Mouse (Mus musculus): ENCODE measurements around the gene Capn9.

Gene Capn9

GRCm38 (mm10) chr8:124575811-124576210 is at the start of gene Capn9:
Gene Capn9 (plus strand): TSS chr8:124576111.
- no peak for DNase-seq (ENCODE audit: low spot score)

DNA sequence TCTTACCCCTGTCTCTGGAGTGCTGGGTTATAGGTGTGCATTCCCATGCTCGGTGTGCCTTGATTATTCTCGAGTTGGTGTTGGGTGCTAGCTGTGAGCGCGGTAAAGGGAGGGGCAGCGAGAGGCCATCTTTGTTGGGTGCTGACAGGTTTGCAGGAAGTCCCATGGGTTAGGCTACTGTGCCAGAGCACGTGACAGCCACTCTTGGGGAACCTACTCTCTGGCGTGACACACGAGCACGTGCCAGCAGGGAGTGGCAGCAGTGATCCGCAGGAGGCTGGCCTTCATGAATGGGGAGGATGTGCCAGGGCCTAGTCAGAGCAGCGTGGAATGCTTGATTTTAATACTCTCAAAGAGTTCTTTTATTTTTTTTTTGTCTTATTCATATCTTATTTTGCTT is 49.6 kb upstream of the Capn9 start:
- DNase-seq (ENCODE audit: low spot score), result no peak

GRCm38 (mm10) chr8:124530076-124530475 is 45.8 kb upstream of the Capn9 start:
- no peak for DNase-seq (ENCODE audit: low spot score)

- DNase-seq (ENCODE audit: low spot score), result no peak
Measured at GRCm38 (mm10) chr8:124530556-124530955, 45.4 kb upstream of the Capn9 start.

DNA sequence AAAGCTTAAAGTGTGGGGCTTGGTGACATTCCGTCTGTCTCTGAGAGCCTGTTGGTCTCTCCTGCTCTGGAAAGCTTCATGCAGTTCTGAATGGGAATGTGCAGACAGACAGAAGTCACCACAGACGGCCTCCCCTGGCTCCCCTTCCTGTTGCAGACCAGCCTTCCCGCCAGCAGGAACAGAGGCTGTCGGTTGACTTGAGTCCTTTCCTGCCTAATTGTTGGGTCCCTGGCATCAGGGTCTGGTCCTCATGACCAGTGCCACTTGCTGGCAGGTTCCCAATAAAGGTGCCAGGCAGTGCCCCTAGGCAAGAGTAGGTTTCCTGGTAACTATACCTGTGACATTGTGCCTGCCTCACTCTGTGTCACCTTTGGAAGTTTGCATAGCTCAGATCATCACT is 44.9 kb upstream of the Capn9 start:
- DNase-seq (ENCODE audit: low spot score), result no peak

- DNase-seq (ENCODE audit: low spot score), result peak; percentile 44
Measured at GRCm38 (mm10) chr8:124532626-124533025, 43.3 kb upstream of the Capn9 start.

GRCm38 (mm10) chr8:124535451-124535850 is 40.5 kb upstream of the Capn9 start:
- no peak for DNase-seq (ENCODE audit: low spot score)

DNA sequence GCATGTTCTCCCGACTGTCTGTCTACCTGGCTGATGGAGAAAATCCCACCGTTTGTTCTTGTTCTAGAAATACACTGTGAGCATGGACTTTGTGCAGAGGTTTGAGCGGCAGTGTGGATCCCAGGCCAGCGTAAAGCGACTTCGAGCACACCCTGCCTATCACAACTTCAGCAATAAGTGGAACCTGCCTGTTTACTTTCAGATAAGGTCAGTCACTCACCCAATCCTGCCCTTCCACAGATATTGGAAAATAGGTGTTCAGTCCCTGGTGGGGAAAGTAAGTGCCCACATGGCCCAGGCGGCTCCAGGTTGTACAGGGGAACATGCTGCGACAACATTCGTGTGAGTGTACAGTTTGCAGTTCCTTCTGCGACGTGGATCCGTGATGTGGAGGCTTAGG is 35.0 kb upstream of the Capn9 start:
- DNase-seq (ENCODE audit: low spot score), result no peak

GRCm38 (mm10) chr8:124542001-124542400 is 33.9 kb upstream of the Capn9 start:
- DNase-seq (ENCODE audit: low spot score), result no peak

DNA sequence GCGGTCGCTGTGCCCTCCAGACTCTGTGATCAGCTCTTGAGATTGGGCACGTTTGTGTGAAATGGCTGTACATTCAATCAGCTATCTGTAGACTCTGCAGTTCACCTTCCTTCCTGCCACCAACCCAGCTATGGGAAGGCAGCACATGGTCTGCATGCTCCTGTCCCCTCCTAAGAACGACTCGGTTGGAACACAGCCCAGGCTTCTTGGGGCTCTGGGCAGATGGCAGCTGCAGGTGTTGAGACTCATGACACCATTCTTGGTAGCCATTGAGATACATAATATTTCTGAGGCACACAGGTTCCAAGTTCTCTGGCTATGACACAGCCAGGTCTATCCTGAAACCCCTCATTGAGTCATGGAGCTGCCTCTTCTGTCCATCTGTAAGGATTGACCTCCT is 32.6 kb upstream of the Capn9 start:
- DNase-seq (ENCODE audit: low spot score), result no peak

DNA sequence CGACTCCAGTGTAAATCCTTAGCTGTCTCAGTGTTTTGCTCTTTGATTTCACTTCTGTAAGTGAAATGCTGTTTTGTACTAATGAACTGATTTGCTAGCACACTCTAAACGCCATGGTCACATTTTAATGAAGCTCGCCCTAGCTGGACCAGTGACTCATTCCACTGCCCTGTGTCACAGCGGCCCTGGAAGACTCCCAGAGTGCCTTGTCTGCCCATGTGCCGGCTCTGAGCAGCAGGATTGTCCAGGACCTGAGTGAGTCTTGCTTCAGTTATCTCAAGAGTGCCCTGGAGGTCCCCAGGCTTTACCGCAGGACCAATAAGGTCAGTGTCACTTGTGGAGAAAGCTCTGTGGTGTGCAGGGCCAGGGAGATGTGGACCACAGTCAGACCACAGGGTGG is 29.5 kb upstream of the Capn9 start:
- DNase-seq (ENCODE audit: low spot score), result no peak

DNA sequence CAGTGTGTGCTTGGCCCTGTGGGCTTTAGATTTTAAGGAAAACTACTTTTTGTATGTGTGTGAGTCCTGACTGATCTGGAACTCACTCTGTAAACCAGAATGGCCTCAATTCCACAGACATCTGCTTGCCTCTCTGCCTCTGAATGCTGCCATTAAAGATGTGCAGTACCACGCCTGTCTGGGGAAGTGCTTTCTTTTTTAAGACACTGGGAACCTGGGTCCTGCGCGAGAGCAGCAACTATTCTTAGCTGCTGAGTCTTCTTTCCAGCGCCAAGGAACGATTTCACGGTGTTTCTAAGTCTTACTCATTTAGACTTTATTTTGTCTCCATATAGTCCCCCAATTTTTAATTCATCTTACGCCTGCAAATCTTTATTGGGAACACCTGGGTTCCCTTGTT is 29.1 kb upstream of the Capn9 start:
- DNase-seq (ENCODE audit: low spot score), result no peak

DNA sequence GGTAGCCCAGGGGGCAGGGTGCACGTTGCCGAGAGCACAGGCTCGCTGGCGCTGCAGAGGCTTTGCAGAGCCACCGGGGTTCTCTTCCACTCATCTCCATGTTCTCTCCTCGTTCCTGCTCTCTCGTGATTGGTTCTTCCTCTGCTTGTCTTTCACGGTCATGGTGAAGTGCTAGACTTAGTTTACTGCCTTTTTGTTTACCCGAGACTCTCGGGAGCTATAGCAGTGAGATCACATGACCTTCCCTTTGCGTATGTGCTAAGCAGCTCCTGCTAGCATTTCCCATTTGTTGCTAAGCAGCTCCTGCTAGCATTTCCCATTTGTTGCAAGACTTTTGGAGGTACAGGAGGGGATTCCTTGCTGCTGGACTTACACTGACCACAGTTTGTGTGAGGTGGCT is 28.6 kb upstream of the Capn9 start:
- no peak for DNase-seq (ENCODE audit: low spot score)

GRCm38 (mm10) chr8:124548187-124548586 is 27.7 kb upstream of the Capn9 start:
- no peak for DNase-seq (ENCODE audit: low spot score)

DNA sequence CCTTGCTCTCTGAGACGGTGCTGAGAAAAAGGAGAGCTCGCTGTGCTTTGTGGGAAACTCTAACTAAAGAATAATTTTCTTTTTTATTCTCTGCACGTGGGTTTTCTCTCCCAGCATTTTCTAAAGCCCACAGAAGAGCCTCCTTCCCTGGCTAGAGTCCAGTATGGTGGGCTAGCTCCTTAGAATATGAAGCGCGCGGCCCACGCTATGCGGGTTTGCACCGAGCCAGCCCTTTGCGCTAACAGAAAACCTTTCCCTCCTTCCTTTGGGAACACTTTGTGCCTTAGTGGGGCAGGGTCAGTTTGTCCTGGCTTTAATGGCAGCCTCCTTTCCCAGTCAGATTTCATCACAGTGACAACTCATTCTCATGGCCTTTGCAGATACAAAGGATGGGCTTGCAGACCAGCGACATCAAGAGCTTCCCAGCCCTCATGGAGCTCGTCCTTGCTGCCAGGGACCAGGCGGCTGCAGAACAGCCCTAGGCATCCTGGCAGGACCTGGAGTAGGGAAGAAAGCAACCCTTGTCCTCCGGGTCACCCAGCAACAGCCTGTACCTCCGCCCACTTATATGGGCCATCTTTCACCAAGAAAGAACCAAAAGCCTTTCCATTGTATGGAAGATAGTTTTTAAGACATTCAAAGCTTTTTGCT is 24.8 kb upstream of the Capn9 start:
- DNase-seq (ENCODE audit: low spot score), result no peak

- DNase-seq (ENCODE audit: low spot score), result no peak
Measured at GRCm38 (mm10) chr8:124555113-124555750, 20.7 kb upstream of the Capn9 start.

GRCm38 (mm10) chr8:124556164-124556563 is 19.7 kb upstream of the Capn9 start:
- no peak for DNase-seq (ENCODE audit: low spot score)

- DNase-seq (ENCODE audit: low spot score), result no peak
Measured at GRCm38 (mm10) chr8:124556658-124557057, 19.3 kb upstream of the Capn9 start.

DNA sequence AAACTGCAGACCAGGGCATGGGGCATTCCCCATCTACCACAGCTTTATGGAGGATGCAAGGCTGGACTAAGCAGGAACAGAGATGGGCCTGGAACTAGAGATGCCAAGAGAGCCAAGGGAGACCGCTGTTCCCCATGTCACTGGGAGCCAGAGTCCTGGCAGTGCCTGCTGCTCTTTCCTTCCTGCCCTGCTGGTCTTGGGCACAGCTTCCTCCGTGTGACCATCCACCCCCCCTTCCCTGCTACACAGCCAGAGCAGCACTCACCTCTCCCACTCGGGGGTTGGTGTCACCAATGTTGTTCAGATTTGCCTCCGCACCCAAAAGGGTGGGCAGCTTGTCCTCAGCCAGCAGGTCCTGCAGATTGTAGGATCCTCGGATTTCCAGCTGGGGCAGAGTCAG is 18.4 kb upstream of the Capn9 start:
- DNase-seq (ENCODE audit: low spot score), result no peak

DNA sequence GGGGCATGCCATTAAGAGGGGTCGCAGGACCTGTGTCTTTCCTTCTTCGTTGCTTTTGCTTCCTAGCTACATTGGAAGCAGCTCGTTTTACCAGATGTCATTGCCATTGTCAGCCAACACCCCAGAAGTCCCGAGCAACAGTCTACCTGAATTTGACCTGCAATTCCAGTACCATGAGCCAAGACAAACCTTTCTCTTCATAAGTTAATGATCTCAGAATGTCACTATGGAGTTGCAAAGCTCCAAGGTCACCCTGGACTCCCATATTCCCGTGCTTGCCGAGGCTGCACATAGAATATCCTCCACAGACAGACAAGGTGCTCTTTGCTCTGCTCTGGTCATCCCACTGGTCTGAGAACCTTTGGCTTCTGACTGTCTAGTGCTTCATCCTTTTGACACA is 8.8 kb upstream of the Capn9 start:
- DNase-seq (ENCODE audit: low spot score), result no peak

DNA sequence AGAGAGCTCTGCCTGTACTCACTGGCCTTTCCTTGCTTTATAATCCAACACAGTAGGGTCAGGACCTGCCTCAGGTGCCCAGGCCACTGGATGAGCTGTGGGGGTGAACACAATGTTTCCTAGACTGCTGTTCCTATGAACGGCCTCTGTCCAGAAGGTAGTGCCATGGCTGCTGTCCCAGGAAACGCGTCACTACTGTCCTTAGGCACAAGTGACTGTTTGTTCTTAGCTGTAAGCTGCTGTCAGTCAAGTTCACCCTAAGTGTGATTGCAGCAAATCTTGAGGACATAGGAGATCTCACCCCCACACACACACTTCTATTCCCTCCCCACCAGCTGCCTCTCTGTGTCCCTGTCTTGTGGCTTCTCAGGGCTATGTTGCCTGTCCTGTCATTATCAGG is 8.3 kb upstream of the Capn9 start:
- no peak for DNase-seq (ENCODE audit: low spot score)

- DNase-seq (ENCODE audit: low spot score), result peak; percentile 48
Measured at GRCm38 (mm10) chr8:124569100-124569499, 6.8 kb upstream of the Capn9 start.

GRCm38 (mm10) chr8:124569593-124569992 is 6.3 kb upstream of the Capn9 start, which contains the start of gene Agt:
Gene Agt (minus strand): TSS chr8:124569706.
- DNase-seq (ENCODE audit: low spot score), result no peak

Measured in left cerebral cortex, adult 11 months (tissue).